Mouse (Mus musculus) left cerebral cortex, adult 9 months (tissue): ENCODE measurements around the gene March2.
A peak's percentile ranks its signal among the peaks of the same experiment; 100 is the strongest.

Experiments used
- DNase-seq, 2 experiments: peaks; one replicate each; pipeline ENCODE4 v3.0.0; 2022; ENCODE audit warnings: low spot score in 2 of 2

March2 gene

DNA sequence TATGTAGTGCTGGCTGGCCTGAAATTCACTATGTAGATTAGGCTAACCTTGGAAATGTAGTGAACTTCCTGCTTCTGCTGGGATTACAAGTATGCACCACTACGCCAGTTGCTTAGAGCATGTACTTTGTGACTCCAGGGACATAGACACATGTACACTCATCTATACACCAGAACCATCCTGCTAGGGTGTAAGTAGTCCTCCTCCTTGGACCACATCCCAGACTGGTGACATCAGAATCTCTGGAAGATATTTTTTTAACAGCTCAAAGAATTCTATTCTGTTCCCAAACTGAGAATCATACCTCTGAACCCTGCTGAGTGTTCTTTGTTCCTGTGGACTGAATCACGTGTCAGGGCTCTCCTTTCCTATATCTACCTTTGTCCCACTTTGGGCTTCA lies 81.4 kb downstream of the March2 start:
- peak in 1 of 2 experiments; percentile 70 for DNase-seq
